Mouse (Mus musculus) layer of hippocampus, adult 11-12 months (tissue): ENCODE measurements around the gene Wdfy1.

Experiments used
- DNase-seq: peaks from one replicate; pipeline ENCODE4 v3.0.0; 2022; ENCODE audit warnings: low spot score

Gene Wdfy1

DNA sequence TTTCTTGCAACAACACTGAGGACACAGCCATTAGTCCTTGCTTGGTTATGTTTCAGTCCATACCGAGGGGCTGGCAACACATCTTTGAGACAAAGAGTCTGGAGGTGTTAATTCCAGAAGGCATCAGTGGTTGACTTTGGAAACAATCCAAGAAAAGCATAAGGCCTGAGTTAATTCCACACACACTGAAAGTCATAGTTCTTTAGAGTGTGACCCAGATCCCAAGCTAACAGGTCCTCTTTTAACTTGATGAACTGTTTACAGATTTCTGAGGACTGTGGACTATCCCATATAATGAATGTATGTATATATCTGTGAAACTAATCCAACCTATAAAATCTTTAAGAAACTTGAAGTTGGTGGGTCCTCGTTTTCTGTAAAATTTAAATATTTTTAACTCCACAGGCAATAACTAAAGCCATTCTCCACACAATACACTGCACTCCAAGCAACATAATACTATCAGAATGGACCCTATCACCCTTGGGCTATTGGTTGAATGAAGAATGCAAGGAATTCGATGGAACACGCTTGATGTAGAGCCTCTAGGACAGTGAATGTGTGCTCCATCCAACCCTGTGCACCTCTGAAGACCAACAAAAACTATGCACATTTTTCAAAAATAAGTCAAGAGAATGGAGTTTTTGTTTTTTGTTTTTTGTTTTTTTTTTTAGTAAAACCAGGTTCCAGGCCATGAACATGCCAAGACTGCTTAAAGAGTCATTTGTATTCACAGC, 120.0 kb downstream of the Wdfy1 start:
- DNase-seq: no peak

DNA sequence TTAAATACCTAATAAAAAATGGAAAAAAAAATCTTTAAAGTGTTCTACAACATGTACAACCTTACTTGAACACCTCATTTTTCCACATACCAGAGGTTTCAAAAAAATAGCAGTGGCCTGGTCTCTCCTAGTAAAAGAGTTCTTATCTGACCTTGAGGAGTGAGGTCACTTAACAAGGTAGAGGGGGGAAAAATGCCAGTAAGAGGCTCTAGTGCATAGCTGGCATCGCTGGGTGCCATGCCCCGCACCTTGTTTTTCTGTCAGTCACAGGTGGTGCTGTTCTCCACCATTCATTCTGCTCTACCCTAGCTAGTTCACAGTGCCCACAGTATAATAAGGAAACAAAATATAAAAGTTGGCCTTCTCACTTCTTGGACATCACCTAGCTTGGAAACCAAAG, 121.0 kb downstream of the Wdfy1 start:
- DNase-seq: no peak
